Mouse (Mus musculus) liver, embryonic 16.5 days (tissue): ENCODE measurements around the gene Rin1. TPM values are rescaled to one million over a fixed set of nuclear protein-coding genes. Genes with fewer than 3 reads are reported as not detected.
A peak's percentile ranks its signal among the peaks of the same experiment; 100 is the strongest.

Experiments used
- ATAC-seq: fragments of 200-750 bp; cut with Nextera tagmentation; 2 replicates; pipeline ENCODE4 v1.8.0; 2017; ENCODE audit warnings: low read depth, mild to moderate bottlenecking, moderate number of reproducible peaks, moderate library complexity
- H3K27ac ChIP-seq: fragments of 300-500 bp; sonication (generic); 2 replicates; pipeline ENCODE4 v1.5.1; 2014; ENCODE audit warnings: mild to moderate bottlenecking, low read length
- H3K27me3 ChIP-seq: fragments of 300-500 bp; sonication (generic); 2 replicates; pipeline ENCODE4 v1.6.1; 2014; ENCODE audit warnings: low read depth, low read length, mixed read lengths; ENCODE audit not compliant: control insufficient read depth, insufficient read depth
- H3K36me3 ChIP-seq: fragments of 300-500 bp; sonication (generic); 2 replicates; pipeline ENCODE4 v1.6.1; 2014; ENCODE audit warnings: mild to moderate bottlenecking; ENCODE audit not compliant: control insufficient read depth, insufficient read depth
- H3K4me1 ChIP-seq: fragments of 300-500 bp; sonication (generic); 2 replicates; pipeline ENCODE4 v1.6.1; 2014; ENCODE audit warnings: low read depth, low read length, mixed read lengths; ENCODE audit not compliant: control insufficient read depth
- H3K4me2 ChIP-seq: fragments of 300-500 bp; sonication (generic); 2 replicates; pipeline ENCODE4 v1.6.1; 2014; ENCODE audit warnings: low read depth, low read length, mixed read lengths
- H3K4me3 ChIP-seq: fragments of 300-500 bp; sonication (generic); 2 replicates; pipeline ENCODE4 v1.5.1; 2014; ENCODE audit warnings: low read depth, mild to moderate bottlenecking, low read length
- H3K9ac ChIP-seq: fragments of 300-500 bp; sonication (generic); 2 replicates; pipeline ENCODE4 v1.6.1; 2014; ENCODE audit warnings: low read depth, low read length
- H3K9me3 ChIP-seq: fragments of 300-500 bp; sonication (generic); replicated peaks from 2 replicates; pipeline ENCODE4 v1.6.1; 2016; ENCODE audit warnings: low read length; ENCODE audit not compliant: control insufficient read depth
- whole genome bisulfite sequencing: fragments of 180-500 bp; shearing (Covaris S2); extraction: QIAGEN DNeasy Blood & Tissue Kit; methylation state at CpG from one replicate; pipeline ENCODE4 v1.1.7; 2014; ENCODE audit not compliant: insufficient replicate concordance; 5-methylcytosine and 5-hydroxymethylcytosine counted together
- polyA plus RNA-seq: library from polyadenylated mRNA; unstranded; fragments of >200 nt; fragmentation: Nextera tagmentation; extraction: Ambion mirVana; gene quantifications from 2 replicates; pipeline ENCODE4 v1.2.1, GENCODE M21; 2015

The Rin1 gene
- polyA plus RNA-seq, 1 experiment from 2014 or later: 0.35 TPM

GRCm38 (mm10) chr19:5060365-5061330 is 10.4 kb downstream of the Rin1 start:
- Histone ChIP-seq H3K4me3 (no peak overlapping the region), H3K9me3 (no peaks in the 10 kb centered on the region), H3K27me3 (no peaks in the 10 kb centered on the region; the same call in 1 of the 2 replicates), H3K4me2 (no peak overlapping the region), H3K4me1 (peaks cover 23% of the 10 kb centered on the region), H3K36me3 (no peaks in the 10 kb centered on the region), H3K9ac (no peak overlapping the region), H3K27ac (no peak overlapping the region)
- ATAC-seq: 0 out of 2 replicates have a peak, but pooled peaks have one; percentile 17
- 40% methylated on average over 5 of the region's 5 CpGs for WGBS

GRCm38 (mm10) chr19:5062041-5062440 is 11.8 kb downstream of the Rin1 start:
- no peaks in the 10 kb centered on the region for H3K36me3 ChIP-seq
- no peak overlapping the region for H3K27ac ChIP-seq
- H3K9me3 ChIP-seq: no peaks in the 10 kb centered on the region
- H3K4me3 ChIP-seq: no peak overlapping the region
- H3K4me2 ChIP-seq: no peak overlapping the region
- peaks cover 3% of the 10 kb centered on the region for H3K27me3 ChIP-seq
- H3K9ac ChIP-seq: no peak overlapping the region
- 54% methylated on average over 5 of the region's 5 CpGs for WGBS
- no peak for ATAC-seq
- H3K4me1 ChIP-seq: peaks cover 24% of the 10 kb centered on the region

GRCm38 (mm10) chr19:5062446-5062845 is 12.2 kb downstream of the Rin1 start:
- Histone ChIP-seq H3K27ac (no peak overlapping the region), H3K9me3 (no peaks in the 10 kb centered on the region), H3K36me3 (no peaks in the 10 kb centered on the region), H3K4me2 (no peak overlapping the region), H3K9ac (no peak overlapping the region), H3K4me3 (no peak overlapping the region), H3K27me3 (peaks cover 7% of the 10 kb centered on the region), H3K4me1 (peaks cover 28% of the 10 kb centered on the region)
- ATAC-seq: no peak
- 64% methylated on average over 6 of the region's 6 CpGs for WGBS

GRCm38 (mm10) chr19:5065104-5065503 is 14.8 kb downstream of the Rin1 start:
- Histone ChIP-seq H3K27me3 (peaks cover 29% of the 10 kb centered on the region), H3K4me3 (no peak overlapping the region), H3K27ac (no peak overlapping the region), H3K36me3 (no peaks in the 10 kb centered on the region), H3K9ac (no peak overlapping the region), H3K9me3 (no peaks in the 10 kb centered on the region), H3K4me2 (no peak overlapping the region), H3K4me1 (peaks cover 34% of the 10 kb centered on the region)
- WGBS: 57% methylated on average over 7 of the region's 7 CpGs
- ATAC-seq: no peak

- 5% methylated on average over 15 of the region's 15 CpGs for WGBS
- no peaks in the 10 kb centered on the region for H3K9me3 ChIP-seq
- peaks cover 39% of the 10 kb centered on the region for H3K4me1 ChIP-seq
- H3K27me3 ChIP-seq: peaks cover 41% of the 10 kb centered on the region
- H3K36me3 ChIP-seq: no peaks in the 10 kb centered on the region
- H3K4me3 ChIP-seq: peak overlapping the region; percentile 52
- peak; percentile 78 for ATAC-seq
- H3K4me2 ChIP-seq: peak overlapping the region; percentile 74
- no peak overlapping the region; the same call in 1 of the 2 replicates for H3K9ac ChIP-seq
- H3K27ac ChIP-seq: peak overlapping the region; percentile 75
These were observed 16.9 kb downstream of the Rin1 start for GRCm38 (mm10) chr19:5067040-5067799.

GRCm38 (mm10) chr19:5067867-5068569 is 17.7 kb downstream of the Rin1 start, which contains the start of gene Cd248:
Cd248 (plus strand) TSS chr19:5068078.
- peak within 1 kb of the TSS; percentile 57 for H3K9ac ChIP-seq
- H3K27me3 ChIP-seq: peaks cover 41% of the 10 kb centered on the region
- H3K4me1 ChIP-seq: peaks cover 47% of the 10 kb centered on the region
- H3K9me3 ChIP-seq: no peaks in the 10 kb centered on the region
- ATAC-seq: peak; percentile 14; the same call in 1 of the 2 replicates
- H3K4me3 ChIP-seq: peak within 1 kb of the TSS; percentile 52
- H3K36me3 ChIP-seq: no peaks in the 10 kb centered on the region
- peak within 1 kb of the TSS; percentile 74 for H3K4me2 ChIP-seq
- WGBS: 2% methylated on average over 53 of the region's 56 CpGs
- H3K27ac ChIP-seq: peak within 1 kb of the TSS; percentile 75

- H3K9me3 ChIP-seq: no peaks in the 10 kb centered on the region
- peak overlapping the region; percentile 74 for H3K4me2 ChIP-seq
- H3K36me3 ChIP-seq: no peaks in the 10 kb centered on the region
- peaks cover 48% of the 10 kb centered on the region for H3K4me1 ChIP-seq
- H3K27ac ChIP-seq: no peak overlapping the region
- 41% methylated on average over 21 of the region's 21 CpGs for WGBS
- peak overlapping the region; percentile 52 for H3K4me3 ChIP-seq
- H3K27me3 ChIP-seq: peaks cover 42% of the 10 kb centered on the region
- no peak for ATAC-seq
- H3K9ac ChIP-seq: peak overlapping the region; percentile 57
These were observed 18.4 kb downstream of the Rin1 start for GRCm38 (mm10) chr19:5068570-5069234.

- Histone ChIP-seq H3K27ac (no peak overlapping the region), H3K4me2 (no peak overlapping the region), H3K36me3 (no peaks in the 10 kb centered on the region), H3K9me3 (no peaks in the 10 kb centered on the region), H3K4me1 (peaks cover 48% of the 10 kb centered on the region), H3K27me3 (peaks cover 45% of the 10 kb centered on the region), H3K4me3 (no peak overlapping the region), H3K9ac (no peak overlapping the region)
- 71% methylated on average over 5 of the region's 5 CpGs for WGBS
- no peak for ATAC-seq
These were observed 19.2 kb downstream of the Rin1 start for GRCm38 (mm10) chr19:5069486-5069885.
